Mouse (Mus musculus): ENCODE results near the gene Nsmce1. TPM values are rescaled to one million over a fixed set of nuclear protein-coding genes. Genes with fewer than 3 reads are reported as not detected.

The Nsmce1 gene
- polyA plus RNA-seq (2017; shearing (Covaris generic)) = 74.5 TPM

GRCm38 (mm10) chr7:125490947-125491735, at the start of gene Nsmce1:
Gene Nsmce1 (minus strand): TSS chr7:125491596.

DNA sequence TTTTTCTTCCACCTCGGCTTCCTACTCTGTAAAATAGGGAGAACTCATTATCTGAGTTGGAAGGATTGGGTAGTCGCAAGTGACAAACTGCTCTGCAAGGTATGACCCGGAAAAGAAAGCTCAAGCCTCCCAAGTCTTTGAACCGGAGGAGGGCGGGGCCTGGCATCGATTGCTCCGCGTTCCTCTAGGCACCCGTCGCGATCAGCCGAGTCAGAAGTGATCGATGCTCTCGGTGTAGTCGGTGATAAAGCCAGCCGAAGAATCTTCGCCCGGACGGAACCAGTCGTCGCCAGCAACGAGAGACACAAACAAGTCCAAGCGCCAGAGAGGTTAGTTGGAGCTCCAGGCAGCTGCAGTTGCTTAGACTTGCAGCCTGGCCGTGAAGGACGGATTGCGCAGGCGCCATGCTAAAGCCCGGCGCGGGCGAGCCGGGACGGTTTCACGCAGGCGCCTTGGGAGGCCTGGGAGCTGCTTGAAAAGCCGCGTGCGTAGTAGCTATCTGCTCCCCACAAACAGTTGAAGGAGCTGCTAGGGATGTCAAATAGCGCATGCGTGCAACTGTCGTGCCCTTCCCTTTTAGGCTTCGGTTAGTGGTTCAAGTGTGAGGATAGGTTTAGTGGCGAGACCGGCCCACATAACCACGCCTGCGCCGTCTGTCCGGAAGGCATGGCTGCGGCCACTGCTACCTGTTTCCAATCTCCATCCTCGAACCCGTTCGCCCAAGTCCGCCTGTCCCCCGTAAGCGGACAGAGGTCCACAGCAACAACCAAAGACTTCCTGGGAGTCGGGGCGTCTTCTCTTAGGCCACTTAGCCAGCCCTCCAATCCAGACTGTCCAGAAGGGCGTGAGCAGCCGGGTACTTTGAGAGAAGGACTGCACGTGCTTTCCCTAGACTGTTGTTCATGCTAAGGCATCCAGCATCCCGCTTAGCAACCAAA, 46.7 kb downstream of the Nsmce1 start, which contains the start of gene Kdm8:
Gene Kdm8, plus strand, starts transcription at position 213 of the 938 bp plus-strand sequence.

Other genes starting within 250 kb of the Nsmce1 start
- gene Kdm8, start 46.9 kb downstream of the Nsmce1 start, polyA plus RNA-seq (2017; shearing (Covaris generic)) = 4.1 TPM
- gene Il4ra, start 60.5 kb upstream of the Nsmce1 start, polyA plus RNA-seq (2017; shearing (Covaris generic)) = 506 TPM
- 715 TPM for gene Il21r, start 111.8 kb upstream of the Nsmce1 start, polyA plus RNA-seq (2017; shearing (Covaris generic))
- gene Gtf3c1, start 216.2 kb upstream of the Nsmce1 start, polyA plus RNA-seq (2017; shearing (Covaris generic)) = 32.8 TPM
- gene D430042O09Rik, start 216.3 kb upstream of the Nsmce1 start, polyA plus RNA-seq (2017; shearing (Covaris generic)) = 6.3 TPM

All from effector memory CD4-positive, alpha-beta T cell, adult 7 months (primary cell).